Mouse (Mus musculus) embryonic facial prominence, embryonic 13.5 days (tissue): Measurements from ENCODE around the gene Mpc1. TPM values are rescaled to one million over a fixed set of nuclear protein-coding genes. Genes with fewer than 3 reads are reported as not detected.
"Not testable (repeated sequence)": the region's sequence is repeated elsewhere in the genome, so short reads cannot be mapped to it uniquely, and the experiment has no call there.

Experiments
- ATAC-seq: fragments of 200-750 bp; cut with Nextera tagmentation; 2 replicates; pipeline ENCODE4 v1.8.0; 2017; ENCODE audit warnings: low read depth; ENCODE audit not compliant: insufficient number of reproducible peaks, insufficient read depth, low FRiP score, low TSS enrichment
- H3K27ac ChIP-seq: fragments of 300-500 bp; sonication (generic); 2 replicates; pipeline ENCODE4 v1.5.1; 2015; ENCODE audit warnings: moderate library complexity, mild to moderate bottlenecking, inconsistent platforms
- H3K27me3 ChIP-seq: fragments of 300-500 bp; sonication (generic); 2 replicates; pipeline ENCODE4 v1.6.1; 2015; ENCODE audit warnings: mild to moderate bottlenecking, inconsistent platforms
- H3K36me3 ChIP-seq: fragments of 300-500 bp; sonication (generic); 2 replicates; pipeline ENCODE4 v1.6.1; 2015; ENCODE audit warnings: mild to moderate bottlenecking, inconsistent platforms
- H3K4me1 ChIP-seq: fragments of 300-500 bp; sonication (generic); 2 replicates; pipeline ENCODE4 v1.6.1; 2015; ENCODE audit warnings: inconsistent platforms
- H3K4me2 ChIP-seq: fragments of 300-500 bp; sonication (generic); 2 replicates; pipeline ENCODE4 v1.6.1; 2015; ENCODE audit warnings: moderate library complexity, mild to moderate bottlenecking, inconsistent platforms
- H3K4me3 ChIP-seq: fragments of 300-500 bp; sonication (generic); 2 replicates; pipeline ENCODE4 v1.5.1; 2015; ENCODE audit warnings: mild to moderate bottlenecking, inconsistent platforms
- H3K9ac ChIP-seq: fragments of 300-500 bp; sonication (generic); 2 replicates; pipeline ENCODE4 v1.6.1; 2015; ENCODE audit warnings: mild to moderate bottlenecking, inconsistent platforms
- H3K9me3 ChIP-seq: fragments of 300-500 bp; sonication (generic); 2 replicates; pipeline ENCODE4 v1.6.1; 2016; ENCODE audit warnings: inconsistent platforms
- WGBS: fragments of 180-500 bp; shearing (Covaris S2); methylation state at CpG from one replicate; pipeline ENCODE4 v1.1.7; 2015; ENCODE audit warnings: mixed read lengths; 5-methylcytosine and 5-hydroxymethylcytosine counted together
- polyA plus RNA-seq: library from polyadenylated mRNA; unstranded; fragments of >200 nt; fragmentation: Nextera tagmentation; extraction: Ambion mirVana; gene quantifications from 2 replicates; pipeline ENCODE4 v1.2.1, GENCODE M21; 2015

The Mpc1 gene
- polyA plus RNA-seq, 1 experiment from 2014 or later, result 150 TPM

GRCm38 (mm10) chr17:8251704-8252103 is 31.0 kb upstream of the Mpc1 start:
- Histone ChIP-seq H3K36me3 (no peaks in the 10 kb centered on the region), H3K27me3 (peaks cover 3% of the 10 kb centered on the region; the same call in 1 of the 2 replicates), H3K9ac (no peak overlapping the region), H3K4me2 (no peak overlapping the region), H3K4me1 (no peaks in the 10 kb centered on the region), H3K4me3 (no peak overlapping the region), H3K27ac (no peak overlapping the region), H3K9me3 (no peaks in the 10 kb centered on the region)
- 88% methylated on average over 7 of the region's 7 CpGs for WGBS
- no peak for ATAC-seq

DNA sequence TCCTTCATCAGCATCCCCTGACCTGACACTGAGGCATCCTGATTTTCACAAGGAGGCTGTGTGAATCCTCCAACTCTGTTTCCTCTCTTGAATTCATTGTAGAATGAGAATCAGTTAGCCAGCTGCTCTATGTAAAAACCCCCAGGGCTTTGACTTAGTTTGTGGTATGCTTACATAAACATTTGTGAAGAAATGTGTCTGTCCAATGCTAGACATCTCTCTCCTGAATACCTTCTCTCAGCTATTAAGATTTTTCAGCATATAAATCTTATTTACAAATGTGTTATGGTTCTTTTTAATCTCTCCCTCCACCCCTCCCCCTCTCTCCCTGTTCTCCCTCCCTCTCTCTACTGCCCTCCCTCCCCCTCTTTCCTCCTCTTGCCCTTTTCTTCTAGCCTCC is 28.4 kb upstream of the Mpc1 start:
- Histone ChIP-seq H3K36me3 (no peaks in the 10 kb centered on the region), H3K9ac (no peak overlapping the region), H3K27me3 (peaks cover under 1% of the 10 kb centered on the region; the same call in 1 of the 2 replicates), H3K27ac (no peak overlapping the region), H3K4me3 (no peak overlapping the region), H3K4me1 (no peaks in the 10 kb centered on the region), H3K9me3 (no peaks in the 10 kb centered on the region), H3K4me2 (no peak overlapping the region)
- ATAC-seq, result no peak

GRCm38 (mm10) chr17:8254914-8255313 is 27.8 kb upstream of the Mpc1 start:
- Histone ChIP-seq H3K27ac (no peak overlapping the region), H3K9me3 (no peaks in the 10 kb centered on the region), H3K27me3 (no peaks in the 10 kb centered on the region; the same call in 1 of the 2 replicates), H3K4me1 (no peaks in the 10 kb centered on the region), H3K4me2 (no peak overlapping the region), H3K36me3 (no peaks in the 10 kb centered on the region), H3K4me3 (no peak overlapping the region), H3K9ac (no peak overlapping the region)
- no peak for ATAC-seq
- WGBS, result 68% methylated on average over 3 of the region's 3 CpGs

DNA sequence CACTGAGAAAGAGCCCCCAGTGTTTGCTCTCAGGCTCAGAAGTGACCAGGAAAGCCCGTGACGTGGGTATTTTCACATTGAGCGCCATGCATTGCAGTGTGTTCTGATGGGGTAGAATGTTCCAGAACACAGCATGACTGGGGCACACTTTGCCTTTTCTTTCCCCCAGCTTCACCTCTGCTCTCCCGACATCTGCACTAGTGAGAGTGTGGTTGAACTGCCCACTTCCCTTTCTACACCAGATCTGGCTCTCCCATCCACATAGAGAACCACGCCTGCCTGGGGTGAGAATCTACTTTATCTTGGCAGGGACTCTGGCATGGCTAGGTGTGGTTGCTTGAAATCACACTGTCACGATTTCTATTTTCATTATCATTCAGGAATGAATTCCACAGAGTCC is 27.1 kb upstream of the Mpc1 start:
- H3K9me3 ChIP-seq, result no peaks in the 10 kb centered on the region
- no peak overlapping the region for H3K27ac ChIP-seq
- H3K4me2 ChIP-seq, result no peak overlapping the region
- WGBS, result 84% methylated on average over 6 of the region's 6 CpGs
- no peaks in the 10 kb centered on the region for H3K4me1 ChIP-seq
- no peak for ATAC-seq
- H3K4me3 ChIP-seq, result no peak overlapping the region
- no peaks in the 10 kb centered on the region for H3K36me3 ChIP-seq
- H3K9ac ChIP-seq, result no peak overlapping the region
- H3K27me3 ChIP-seq, result peaks cover 1% of the 10 kb centered on the region; the same call in 1 of the 2 replicates

DNA sequence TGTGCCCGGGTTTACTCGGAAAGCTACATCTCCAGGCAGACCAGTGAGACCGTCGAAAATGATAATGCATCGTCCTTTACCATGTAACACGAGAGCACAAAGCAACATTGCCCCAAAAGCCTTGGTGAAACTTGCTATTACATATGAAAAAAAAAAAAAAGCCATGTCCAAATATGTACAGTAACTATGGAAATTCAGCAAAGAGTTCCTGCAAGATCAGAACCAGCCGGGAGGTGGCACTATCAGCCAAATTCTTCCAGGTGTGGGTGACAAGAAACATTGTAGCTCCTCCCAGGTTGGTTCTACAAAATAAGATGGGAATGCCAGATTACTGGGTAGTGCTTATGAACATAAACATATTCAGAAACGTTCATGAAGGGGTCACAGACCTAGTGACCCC is 25.7 kb upstream of the Mpc1 start:
- Histone ChIP-seq H3K4me2 (no peak overlapping the region), H3K9me3 (no peaks in the 10 kb centered on the region), H3K27ac (no peak overlapping the region), H3K9ac (no peak overlapping the region), H3K27me3 (peaks cover 7% of the 10 kb centered on the region), H3K4me3 (no peak overlapping the region), H3K36me3 (no peaks in the 10 kb centered on the region), H3K4me1 (no peaks in the 10 kb centered on the region)
- ATAC-seq, result no peak
- WGBS, result 77% methylated on average over 8 of the region's 8 CpGs

DNA sequence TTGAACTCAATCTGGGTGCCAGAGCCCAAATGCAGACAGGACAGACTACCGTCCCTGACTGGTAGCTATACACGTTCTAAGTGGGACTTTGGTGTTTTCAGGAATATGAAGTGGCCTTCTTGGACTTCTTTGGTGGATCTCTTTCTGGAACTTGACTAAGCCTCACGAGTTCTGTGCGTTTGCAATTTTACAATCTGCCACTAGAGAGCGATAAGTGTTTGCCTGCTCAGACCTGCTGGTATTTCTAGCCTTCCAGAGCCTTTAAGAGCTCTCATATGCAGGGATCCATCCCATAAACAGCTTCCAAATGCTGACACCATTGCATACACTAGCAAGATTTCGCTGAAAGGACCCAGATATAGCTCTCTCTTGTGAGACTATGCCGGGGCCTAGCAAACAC is 18.1 kb upstream of the Mpc1 start:
- ATAC-seq, H3K4me3 ChIP-seq, H3K9ac ChIP-seq, H3K4me1 ChIP-seq, H3K9me3 ChIP-seq, H3K36me3 ChIP-seq, H3K4me2 ChIP-seq, H3K27ac ChIP-seq: not testable (repeated sequence)
- WGBS, result 13% methylated on average over 7 of the region's 7 CpGs
- H3K27me3 ChIP-seq, result peaks cover 12% of the 10 kb centered on the region; the same call in 1 of the 2 replicates

GRCm38 (mm10) chr17:8272054-8272749 is 10.5 kb upstream of the Mpc1 start:
- ATAC-seq, result no peak
- Histone ChIP-seq H3K9ac (0 out of 2 replicates have a peak overlapping the region, but pooled peaks have one; percentile 27), H3K9me3 (no peaks in the 10 kb centered on the region), H3K4me2 (no peak overlapping the region), H3K4me1 (no peaks in the 10 kb centered on the region), H3K36me3 (no peaks in the 10 kb centered on the region), H3K4me3 (no peak overlapping the region), H3K27ac (no peak overlapping the region), H3K27me3 (peaks cover 19% of the 10 kb centered on the region)
- WGBS, result 59% methylated on average over 6 of the region's 6 CpGs

DNA sequence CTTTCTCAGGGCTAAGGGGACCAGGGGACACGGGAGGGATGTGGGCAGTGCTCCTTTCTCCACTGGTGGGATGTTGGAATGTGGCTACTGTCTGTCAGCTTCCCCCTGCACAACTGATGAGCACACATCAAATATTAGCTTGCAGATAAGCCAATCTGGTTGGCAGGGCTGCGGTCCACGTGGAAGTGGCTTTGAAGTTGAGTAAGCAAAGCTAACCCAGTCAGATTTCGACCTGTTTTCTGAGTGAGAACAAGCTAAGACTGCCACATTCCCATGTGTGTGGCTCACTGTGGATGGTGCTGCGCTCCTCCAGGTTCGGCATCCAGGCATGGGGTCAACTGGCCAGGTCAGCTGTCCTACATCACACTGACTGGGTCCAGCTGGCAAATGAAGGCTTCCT is 9.8 kb upstream of the Mpc1 start:
- Histone ChIP-seq H3K4me1 (no peaks in the 10 kb centered on the region), H3K27me3 (peaks cover 19% of the 10 kb centered on the region), H3K4me2 (no peak overlapping the region), H3K9me3 (no peaks in the 10 kb centered on the region), H3K9ac (no peak overlapping the region), H3K27ac (no peak overlapping the region), H3K4me3 (no peak overlapping the region), H3K36me3 (no peaks in the 10 kb centered on the region)
- ATAC-seq, result no peak
- 77% methylated on average over 6 of the region's 6 CpGs for whole genome bisulfite sequencing

DNA sequence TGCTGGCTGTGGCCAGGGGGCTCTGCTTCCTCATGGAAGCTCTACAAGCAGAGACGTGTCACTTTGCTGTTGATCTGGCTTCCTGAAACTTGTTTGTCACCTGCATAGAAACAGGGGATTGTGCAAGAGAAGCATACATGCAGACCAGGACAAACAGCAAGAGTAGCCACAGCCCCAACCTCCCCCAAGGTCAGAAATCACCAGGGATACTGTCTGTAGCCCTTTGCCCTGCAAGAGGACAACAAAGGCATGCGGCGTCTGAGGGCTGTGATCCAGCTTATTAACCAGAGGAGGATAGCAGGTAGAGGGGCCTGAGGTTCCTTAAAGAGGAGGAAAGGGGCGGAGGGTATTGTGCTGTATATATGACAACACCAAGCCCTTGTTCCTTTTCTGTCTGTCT is 6.6 kb upstream of the Mpc1 start:
- H3K9me3 ChIP-seq, result no peaks in the 10 kb centered on the region
- no peak overlapping the region for H3K4me2 ChIP-seq
- no peak overlapping the region for H3K4me3 ChIP-seq
- H3K9ac ChIP-seq, result no peak overlapping the region
- H3K36me3 ChIP-seq, result no peaks in the 10 kb centered on the region
- H3K4me1 ChIP-seq, result no peaks in the 10 kb centered on the region
- WGBS, result 71% methylated on average over 4 of the region's 4 CpGs
- no peak for ATAC-seq
- H3K27me3 ChIP-seq, result peaks cover 13% of the 10 kb centered on the region
- H3K27ac ChIP-seq, result no peak overlapping the region

- ATAC-seq, result no peak
- Histone ChIP-seq H3K9me3 (no peaks in the 10 kb centered on the region), H3K9ac (no peak overlapping the region), H3K4me2 (no peak overlapping the region), H3K27ac (no peak overlapping the region), H3K36me3 (no peaks in the 10 kb centered on the region), H3K27me3 (peaks cover 13% of the 10 kb centered on the region), H3K4me3 (no peak overlapping the region), H3K4me1 (no peaks in the 10 kb centered on the region)
- WGBS, result 75% methylated on average over 7 of the region's 7 CpGs
Observed at GRCm38 (mm10) chr17:8276680-8277079, 6.0 kb upstream of the Mpc1 start.

DNA sequence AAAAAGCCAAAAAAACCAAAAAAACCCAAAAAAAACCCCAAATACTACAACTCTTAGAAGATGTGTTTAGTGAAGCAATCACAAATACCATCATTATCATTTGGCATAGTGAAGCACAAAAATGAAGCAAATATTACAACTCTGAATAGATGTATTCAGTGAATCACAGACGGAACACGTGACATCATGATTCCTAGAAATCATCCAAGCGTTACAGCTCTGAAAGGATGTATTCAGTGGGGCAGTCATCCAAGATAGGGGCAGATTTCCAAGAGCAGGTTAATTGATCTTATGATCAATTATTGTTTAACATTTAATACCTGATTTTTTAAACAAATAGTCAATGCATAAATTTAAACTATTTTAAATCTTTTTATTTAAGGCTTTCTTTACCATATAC is 5.4 kb upstream of the Mpc1 start:
- WGBS, result 88% methylated on average over 3 of the region's 3 CpGs
- H3K4me1 ChIP-seq, result no peaks in the 10 kb centered on the region
- no peak for ATAC-seq

GRCm38 (mm10) chr17:8278356-8278755 is 4.3 kb upstream of the Mpc1 start:
- no peak overlapping the region for H3K27ac ChIP-seq
- H3K4me1 ChIP-seq, result 0 out of 2 replicates have a peak, but pooled peaks cover 4% of the 10 kb centered on the region
- H3K4me2 ChIP-seq, result no peak overlapping the region
- no peaks in the 10 kb centered on the region for H3K36me3 ChIP-seq
- ATAC-seq, result no peak
- 66% methylated on average over 3 of the region's 3 CpGs for WGBS
- no peak overlapping the region for H3K4me3 ChIP-seq
- peaks cover 8% of the 10 kb centered on the region for H3K27me3 ChIP-seq
- H3K9ac ChIP-seq, result no peak overlapping the region
- no peaks in the 10 kb centered on the region for H3K9me3 ChIP-seq

More for the DNA sequence above, 5.4 kb upstream of the Mpc1 start:
- Histone ChIP-seq H3K4me3 (no peak overlapping the region), H3K36me3 (no peaks in the 10 kb centered on the region), H3K4me2 (no peak overlapping the region), H3K27ac (no peak overlapping the region), H3K27me3 (peaks cover 13% of the 10 kb centered on the region), H3K9ac (no peak overlapping the region), H3K9me3 (no peaks in the 10 kb centered on the region)
